Mouse (Mus musculus) c-Kit-negative CD71-positive TER-119-positive erythroid progenitor cells, embryonic 14.5 days (primary cell): ENCODE data around the gene Shc3.

Experiments used
- DNase-seq: peaks from one replicate; pipeline ENCODE4 v3.0.0-alpha.2; 2013; ENCODE audit warnings: low read depth, low spot score

Shc3 gene

DNA sequence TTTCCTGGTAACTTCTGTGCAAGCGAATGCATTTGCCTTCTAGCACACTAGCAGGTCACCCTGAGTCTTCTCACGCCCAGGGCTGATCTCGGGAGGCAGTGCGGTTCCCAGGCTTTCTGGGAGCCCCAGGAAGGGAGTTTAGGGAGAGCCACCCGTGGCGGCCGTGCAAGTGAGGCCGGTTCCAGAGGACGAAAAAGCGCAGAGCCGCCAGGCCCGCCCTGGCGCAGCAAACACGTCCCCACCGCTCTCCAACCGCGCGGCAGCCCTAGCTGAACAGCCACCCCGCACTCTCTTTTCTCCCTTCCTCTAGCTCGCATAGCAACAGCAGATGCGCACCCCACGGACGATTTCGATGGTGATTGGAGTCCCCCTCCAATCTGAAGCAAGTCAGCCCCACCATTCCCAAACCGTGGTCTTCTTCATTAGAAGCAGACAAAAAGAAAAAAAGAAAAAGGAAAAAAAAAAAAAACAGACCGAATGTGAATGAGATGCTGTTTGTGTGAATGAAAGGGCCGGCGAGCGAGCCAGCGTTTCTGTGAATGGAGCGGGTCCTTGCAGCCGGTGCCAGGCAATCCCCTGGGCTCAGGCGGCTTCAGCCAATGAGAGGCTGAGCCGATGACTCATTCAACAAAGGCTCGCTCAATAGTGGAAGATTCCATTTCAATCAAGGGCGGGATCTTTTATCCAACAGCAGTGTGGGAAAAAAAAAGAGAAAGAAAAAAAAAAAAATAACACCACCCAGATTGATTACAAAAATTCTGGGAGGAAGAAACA, at the start of gene Shc3:
Shc3 (minus strand) TSS at position 509 of the 774 bp plus-strand sequence.
- no peak for DNase-seq

- no peak for DNase-seq
Measured at GRCm38 (mm10) chr13:51618602-51619001, 49.4 kb upstream of the Shc3 start.

DNA sequence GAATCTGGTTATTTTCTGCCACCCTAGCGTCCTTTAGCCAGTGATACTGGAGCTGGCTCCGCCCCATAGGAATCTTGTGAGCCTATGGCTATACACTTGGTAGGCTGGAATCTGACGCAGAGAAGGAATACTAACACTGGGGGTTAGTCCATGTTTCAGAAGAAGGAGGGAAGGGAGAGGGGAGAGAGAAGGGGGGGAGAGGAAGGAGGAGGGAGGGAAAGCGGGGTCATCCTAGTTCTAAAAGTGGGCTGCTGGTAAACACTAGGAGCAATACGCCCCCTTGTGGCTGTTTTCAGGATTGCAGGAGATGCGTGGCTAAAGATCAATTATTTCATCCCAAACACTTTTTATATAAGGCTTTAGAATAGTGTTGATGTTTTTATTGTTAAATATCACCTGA, 48.6 kb upstream of the Shc3 start:
- DNase-seq: peak; percentile 35

- DNase-seq: no peak
Measured at GRCm38 (mm10) chr13:51617306-51617705, 48.1 kb upstream of the Shc3 start.

- DNase-seq: no peak
Measured at GRCm38 (mm10) chr13:51616417-51617044, 47.3 kb upstream of the Shc3 start.

- DNase-seq: no peak
Measured at GRCm38 (mm10) chr13:51615815-51616214, 46.6 kb upstream of the Shc3 start.

GRCm38 (mm10) chr13:51611500-51611899, 42.3 kb upstream of the Shc3 start:
- DNase-seq: no peak

DNA sequence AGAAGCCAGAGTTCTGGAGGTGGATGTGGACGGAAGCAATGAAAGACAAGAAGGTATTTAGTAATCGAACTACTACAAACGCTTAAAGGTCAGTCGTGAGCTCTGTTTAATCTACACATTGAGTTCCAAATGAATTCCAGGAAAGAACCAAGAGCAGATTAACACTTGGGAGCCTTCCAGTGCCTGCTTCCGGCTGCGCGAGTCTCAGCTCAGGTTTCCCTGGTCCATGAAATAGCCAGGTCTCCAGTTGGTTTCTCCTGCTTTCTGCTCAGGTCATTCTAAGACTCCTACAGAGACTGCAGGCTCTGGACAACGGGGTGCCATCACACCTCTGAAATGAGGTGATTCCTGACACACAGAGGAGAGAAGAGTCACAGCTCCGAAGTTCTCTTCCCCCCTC, 41.8 kb upstream of the Shc3 start:
- DNase-seq: no peak

DNA sequence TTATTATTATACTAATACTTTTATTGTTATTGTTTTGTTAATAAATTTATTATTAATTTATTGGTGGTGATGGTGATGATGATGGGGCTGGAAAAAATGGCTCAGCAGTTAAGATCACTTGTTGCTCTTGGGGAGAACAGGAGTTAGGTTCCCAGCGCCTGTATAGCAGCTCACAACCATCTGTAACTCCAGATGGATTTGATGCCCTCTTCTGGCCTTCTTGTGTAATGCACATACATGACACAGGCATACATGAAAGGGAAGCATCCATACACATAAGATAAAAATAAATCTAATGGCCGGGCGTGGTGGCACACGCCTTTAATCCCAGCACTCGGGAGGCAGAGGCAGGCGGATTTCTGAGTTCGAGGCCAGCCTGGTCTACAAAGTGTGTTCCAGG, 40.0 kb upstream of the Shc3 start:
- no peak for DNase-seq

- no peak for DNase-seq
Measured at GRCm38 (mm10) chr13:51603894-51604244, 34.6 kb upstream of the Shc3 start.

GRCm38 (mm10) chr13:51603221-51603893, 34.1 kb upstream of the Shc3 start:
- DNase-seq: no peak

DNA sequence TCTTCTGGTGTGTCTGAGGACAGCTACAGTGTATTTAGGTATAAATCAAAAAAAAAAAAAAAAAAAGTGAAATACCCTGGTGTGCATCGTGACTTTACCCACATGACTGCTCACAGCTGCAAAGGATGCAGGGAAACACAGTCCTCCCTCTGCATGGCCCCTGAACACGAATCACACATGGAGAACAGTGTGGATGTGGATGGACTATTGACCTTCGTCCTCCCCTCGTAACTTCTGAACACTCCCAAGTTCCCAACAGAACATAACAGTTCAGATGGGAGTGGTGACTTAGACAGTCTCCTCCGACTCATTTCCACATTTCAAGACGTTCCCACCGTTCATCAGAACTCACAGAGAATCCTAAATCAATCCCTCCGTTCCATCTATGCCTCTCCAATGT, 33.5 kb upstream of the Shc3 start:
- no peak for DNase-seq

GRCm38 (mm10) chr13:51600169-51600568, 30.9 kb upstream of the Shc3 start:
- DNase-seq: no peak

- no peak for DNase-seq
Measured at GRCm38 (mm10) chr13:51598063-51598462, 28.8 kb upstream of the Shc3 start.

GRCm38 (mm10) chr13:51595404-51595803, 26.2 kb upstream of the Shc3 start:
- no peak for DNase-seq

DNA sequence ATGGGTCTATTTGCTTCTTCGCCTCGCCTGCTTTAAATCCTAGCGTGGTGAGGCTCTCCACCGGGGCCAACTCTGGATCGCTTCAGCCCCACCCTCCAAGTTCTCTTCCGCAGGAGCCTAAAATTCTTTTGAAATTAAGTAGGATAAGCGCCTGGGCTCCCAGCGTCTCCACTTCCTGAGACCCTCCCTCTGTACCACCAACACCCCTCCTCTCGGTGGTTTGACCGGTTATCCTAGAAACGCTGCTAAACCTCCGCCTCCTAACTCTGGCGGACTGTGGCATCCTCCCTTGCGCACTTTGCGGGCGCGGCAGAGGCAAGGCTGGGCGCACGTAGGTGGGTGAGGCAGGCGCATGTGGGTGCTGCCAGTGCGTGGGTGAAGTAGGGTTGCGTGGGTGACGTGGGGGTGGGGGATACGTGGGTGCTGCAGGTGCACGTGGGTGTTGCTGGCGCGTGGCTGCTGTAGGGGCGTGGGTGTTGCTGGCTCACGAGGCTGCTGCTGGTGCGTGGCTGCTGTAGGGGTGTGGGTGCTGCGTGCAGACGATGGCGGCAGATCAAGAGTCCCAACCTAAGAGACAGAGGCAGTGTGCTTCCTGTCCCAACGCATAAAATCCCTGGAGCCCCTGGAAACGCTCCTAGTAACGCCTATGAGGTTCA, 25.6 kb upstream of the Shc3 start:
- no peak for DNase-seq

DNA sequence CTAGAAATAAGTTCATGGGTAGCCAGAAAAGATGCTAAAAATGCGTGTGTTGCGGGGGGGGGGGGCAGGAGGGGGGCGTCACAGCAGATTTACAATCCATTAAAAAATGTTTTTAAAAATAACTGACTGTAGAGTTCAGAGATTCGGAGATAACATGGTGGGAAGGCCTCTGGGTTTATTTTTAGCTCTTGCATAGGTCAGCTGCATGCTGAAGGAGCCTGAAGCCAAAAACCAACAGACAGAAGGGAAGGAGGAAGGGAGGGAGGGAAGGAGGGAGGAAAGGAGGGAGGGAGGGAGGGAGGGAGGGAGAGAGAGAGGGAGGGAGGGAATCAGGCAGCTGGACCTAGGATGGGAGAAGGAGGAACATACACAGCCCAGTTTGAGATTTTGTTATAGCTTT, 18.8 kb upstream of the Shc3 start:
- no peak for DNase-seq

DNA sequence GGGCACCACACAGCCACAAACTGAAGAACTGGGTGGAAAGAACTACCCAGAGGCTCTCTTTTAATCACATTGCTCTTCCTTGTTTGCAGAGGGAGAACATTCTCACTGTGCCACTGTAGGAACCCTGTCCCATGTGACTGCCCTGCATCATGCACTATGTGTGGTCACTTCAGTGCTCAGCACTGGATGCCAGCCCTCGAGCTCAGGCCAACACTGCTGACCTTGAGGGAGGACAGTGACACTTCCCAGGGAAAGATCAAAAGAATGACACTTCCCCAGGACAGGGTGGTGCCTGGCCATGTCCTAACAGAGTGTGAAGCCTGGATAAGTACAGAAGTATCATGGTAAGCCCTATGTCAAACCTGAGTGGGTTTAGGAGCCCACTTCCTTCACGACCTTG, 13.0 kb upstream of the Shc3 start:
- no peak for DNase-seq

- DNase-seq: no peak
Measured at GRCm38 (mm10) chr13:51580263-51581044, 11.2 kb upstream of the Shc3 start.

DNA sequence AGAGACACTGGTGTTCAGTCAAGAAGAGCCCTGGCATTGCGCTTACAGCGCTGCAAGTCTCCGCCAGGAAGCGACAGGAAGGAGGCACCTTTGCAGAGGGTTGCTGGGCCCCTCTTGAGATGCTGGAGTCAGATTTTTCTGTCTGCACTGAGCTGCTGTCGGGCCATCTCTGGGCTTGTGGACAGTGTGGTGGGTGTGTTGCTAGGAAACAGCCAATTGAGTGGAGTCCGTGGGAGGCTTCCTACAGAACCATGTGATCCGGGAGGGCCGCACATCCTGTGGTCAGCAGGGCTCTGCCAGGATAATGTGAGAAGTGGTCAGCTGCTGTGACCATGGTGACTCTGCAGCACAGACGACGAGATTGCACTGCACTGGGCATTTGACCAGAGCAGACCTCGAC, 4.6 kb upstream of the Shc3 start:
- no peak for DNase-seq

DNA sequence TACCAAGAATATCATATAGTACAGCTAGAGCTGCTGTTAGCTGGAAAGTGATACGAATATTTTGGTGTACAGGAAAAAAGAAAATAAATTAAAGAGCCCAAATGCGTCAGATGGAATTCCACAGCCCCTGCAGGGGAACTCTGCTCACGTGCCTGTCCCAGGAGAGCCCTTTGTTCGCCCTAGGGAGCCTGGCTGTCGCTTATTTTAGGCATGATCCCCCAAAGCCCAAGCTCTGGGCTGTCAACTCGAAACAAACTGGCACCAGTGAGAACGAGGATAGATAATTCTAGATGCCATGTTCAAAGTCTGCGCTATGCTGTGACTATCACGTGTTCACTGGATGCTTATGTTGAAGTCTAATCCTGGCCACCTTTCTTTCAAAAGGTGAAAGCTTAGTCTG, 892 bp upstream of the Shc3 start:
- DNase-seq: no peak

- no peak for DNase-seq
Measured at GRCm38 (mm10) chr13:51569685-51570068, 458 bp upstream of the Shc3 start.
